Mouse (Mus musculus) liver, adult 2 months (tissue): Measurements from ENCODE around the gene Ubac2.

ENCODE experiments used
- CTCF ChIP-seq: fragments of 200-500 bp; IDR thresholded peaks from 2 replicates; pipeline ENCODE4 v1.5.1; 2011; ENCODE audit warnings: low read depth, low read length, control low read depth
- POLR2A ChIP-seq: fragments of 200-500 bp; IDR thresholded peaks from 2 replicates; pipeline ENCODE4 v1.6.1; 2011; ENCODE audit warnings: low read length, control low read depth; ENCODE audit not compliant: insufficient read depth; ENCODE audit errors: extremely low read depth

DNA sequence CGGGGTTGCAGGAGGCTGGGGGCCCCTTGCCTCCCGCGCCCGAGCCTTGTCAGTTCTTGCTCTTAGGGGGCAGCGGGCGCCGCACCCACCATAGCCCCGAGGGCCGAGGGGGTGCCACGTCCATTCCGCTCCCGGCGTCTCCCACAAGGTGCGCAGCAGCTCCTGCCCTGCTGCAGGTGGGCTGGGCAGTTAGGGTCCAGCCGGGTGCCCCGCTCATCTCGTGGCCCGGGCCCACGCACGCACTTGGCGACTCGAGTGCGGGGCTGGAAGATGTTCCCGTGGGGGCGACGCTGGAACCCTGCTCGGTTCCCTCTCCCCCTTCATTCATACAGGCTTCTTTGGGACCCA lies 413 bp downstream of the Ubac2 start:
- no peak for TF ChIP-seq CTCF
- TF ChIP-seq POLR2A, result no peak
